Mouse (Mus musculus) urinary bladder, postnatal 4 days (tissue): ENCODE results near the gene Rbp1.

Experiments
- DNase-seq, 2 experiments: peaks; one replicate each; pipeline ENCODE4 v3.0.0; 2021 to 2022; ENCODE audit warnings: low spot score in 2 of 2

Gene Rbp1

GRCm38 (mm10) chr9:98424725-98425210 is 2.0 kb downstream of the Rbp1 start:
- DNase-seq, result peak; percentile 67 to 73

- no peak for DNase-seq
These were observed 2.7 kb downstream of the Rbp1 start for GRCm38 (mm10) chr9:98425351-98425880.

DNA sequence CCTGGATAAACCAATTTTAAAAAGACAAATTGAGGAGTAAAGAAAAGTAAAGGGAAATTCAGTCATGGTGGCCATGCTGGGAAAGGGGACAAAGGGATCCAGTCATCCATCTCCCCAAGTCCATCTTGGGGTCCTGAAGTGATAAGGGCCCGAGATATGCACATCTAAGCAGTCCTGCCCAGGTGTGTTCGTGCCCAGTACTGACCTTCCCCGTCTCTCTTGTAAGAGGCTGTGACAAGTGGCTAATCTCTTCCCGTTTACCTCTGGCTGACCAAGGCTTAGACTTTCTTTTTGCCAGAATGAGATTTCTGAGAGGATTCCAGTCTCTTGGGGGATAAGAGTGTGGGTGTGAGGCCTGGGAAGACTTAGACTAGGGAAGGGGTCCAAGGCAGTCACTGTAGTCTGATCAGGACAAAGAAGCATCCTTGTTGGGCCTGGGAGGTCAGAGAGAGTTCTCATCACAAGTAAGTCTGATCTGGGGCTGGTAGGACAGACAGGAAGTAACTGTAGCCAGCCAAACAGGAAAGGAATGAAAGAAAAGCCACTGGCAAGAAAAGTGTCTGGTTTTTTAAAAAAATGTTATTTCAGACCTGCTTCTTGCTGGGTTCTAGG is 5.3 kb downstream of the Rbp1 start:
- no peak for DNase-seq

- peak in 1 of 2 experiments; percentile 61 for DNase-seq
These were observed 6.0 kb downstream of the Rbp1 start for GRCm38 (mm10) chr9:98428783-98429182.

DNA sequence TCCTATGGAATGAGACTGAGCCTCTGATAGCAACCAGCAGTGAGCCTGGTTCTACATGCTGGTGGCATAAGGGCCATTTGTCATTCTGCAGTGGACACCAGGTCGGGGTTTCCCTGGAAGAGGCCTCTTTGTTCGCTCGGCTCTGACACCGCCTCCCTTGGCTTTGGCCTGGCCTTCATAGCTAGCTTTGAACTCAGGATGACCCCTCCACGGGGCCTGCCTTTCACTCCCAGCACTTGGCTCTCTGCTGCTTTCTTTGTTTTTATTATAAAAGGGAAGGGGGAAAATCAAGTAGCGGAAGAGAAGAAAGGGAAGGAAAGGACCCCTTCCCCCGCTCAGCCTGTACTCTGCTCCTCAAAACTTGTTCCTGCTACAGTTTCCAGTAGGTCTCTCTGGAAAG is 7.0 kb downstream of the Rbp1 start:
- DNase-seq, result peak in 1 of 2 experiments; percentile 49

- DNase-seq, result no peak
These were observed 7.8 kb downstream of the Rbp1 start for GRCm38 (mm10) chr9:98430528-98430927.

GRCm38 (mm10) chr9:98433021-98433420 is 10.3 kb downstream of the Rbp1 start:
- DNase-seq, result no peak

DNA sequence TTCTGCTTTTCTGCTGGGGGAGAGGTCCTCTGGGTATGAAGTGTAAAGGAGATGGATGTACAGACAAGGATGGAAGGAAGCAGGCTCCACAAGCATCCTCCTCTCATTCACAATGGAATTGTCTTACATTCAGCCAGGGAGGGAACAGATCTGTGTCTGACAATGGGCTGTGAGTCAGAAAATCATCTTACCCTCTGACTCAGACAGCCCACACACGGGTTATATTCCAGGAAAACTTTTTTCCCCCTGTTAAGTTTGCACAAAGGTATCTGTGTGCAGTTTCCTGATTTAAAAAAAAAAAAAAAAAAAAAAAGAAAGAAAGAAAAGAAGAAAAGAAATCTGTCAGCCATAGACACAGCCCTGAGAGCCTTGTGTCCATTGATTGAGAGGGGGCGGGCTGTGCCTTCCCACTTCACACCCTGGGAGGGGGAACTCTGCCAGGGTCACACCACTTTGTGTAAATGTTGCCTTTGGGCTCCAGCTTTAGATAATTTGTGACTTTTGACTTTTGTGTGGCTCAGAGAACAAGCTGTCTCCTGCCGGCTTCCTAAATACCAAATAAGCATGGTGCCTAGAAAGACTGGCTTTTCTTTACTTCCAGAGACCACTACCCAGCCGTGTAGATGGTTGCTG is 11.3 kb downstream of the Rbp1 start:
- DNase-seq, result no peak

DNA sequence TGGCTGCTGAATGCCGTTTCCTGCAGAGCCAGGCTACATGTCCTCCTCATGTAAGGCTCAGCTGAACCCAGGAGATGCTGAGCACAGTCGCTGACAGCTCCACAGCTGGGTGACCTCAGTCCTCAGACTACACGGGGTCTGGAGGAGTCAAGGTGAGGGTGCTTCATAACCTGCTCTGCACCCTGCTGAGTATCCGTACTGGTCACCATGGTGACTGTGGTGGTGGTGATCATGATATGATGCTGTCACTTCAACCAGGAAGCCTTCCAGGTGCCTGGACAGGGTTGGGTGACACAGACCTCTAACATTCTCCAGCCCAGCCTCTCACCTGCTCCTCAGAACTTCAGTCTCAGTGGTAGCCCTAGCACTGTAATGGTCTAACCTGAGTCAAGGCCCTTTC is 15.1 kb downstream of the Rbp1 start:
- DNase-seq, result no peak

GRCm38 (mm10) chr9:98439091-98439490 is 16.3 kb downstream of the Rbp1 start:
- no peak for DNase-seq

- DNase-seq, result no peak
These were observed 19.9 kb downstream of the Rbp1 start for GRCm38 (mm10) chr9:98442638-98443037.

GRCm38 (mm10) chr9:98445359-98446149 is 22.8 kb downstream of the Rbp1 start:
- no peak for DNase-seq

DNA sequence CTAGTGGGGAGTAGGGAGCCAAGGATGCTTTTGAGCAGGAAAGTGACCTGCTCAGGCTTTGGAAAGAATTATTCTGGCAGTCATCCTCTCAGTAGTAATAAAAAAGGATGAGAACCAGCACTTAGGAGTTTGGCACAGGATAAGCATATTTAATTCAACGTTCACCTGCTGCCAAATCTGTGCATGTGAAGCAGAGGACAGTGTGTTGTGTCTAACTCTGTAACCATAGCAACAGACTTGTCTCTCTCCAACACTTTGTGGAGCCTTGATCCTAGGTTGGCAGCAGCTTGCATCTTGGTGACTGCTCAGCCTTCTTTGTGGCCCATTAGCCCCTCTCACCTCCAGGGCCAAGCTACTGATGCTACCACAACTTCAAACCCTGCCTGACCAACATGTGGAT is 28.2 kb downstream of the Rbp1 start:
- DNase-seq, result no peak

GRCm38 (mm10) chr9:98466709-98467108 is 43.9 kb downstream of the Rbp1 start:
- no peak for DNase-seq

- DNase-seq, result no peak
These were observed 57.5 kb downstream of the Rbp1 start for GRCm38 (mm10) chr9:98480172-98480749.

DNA sequence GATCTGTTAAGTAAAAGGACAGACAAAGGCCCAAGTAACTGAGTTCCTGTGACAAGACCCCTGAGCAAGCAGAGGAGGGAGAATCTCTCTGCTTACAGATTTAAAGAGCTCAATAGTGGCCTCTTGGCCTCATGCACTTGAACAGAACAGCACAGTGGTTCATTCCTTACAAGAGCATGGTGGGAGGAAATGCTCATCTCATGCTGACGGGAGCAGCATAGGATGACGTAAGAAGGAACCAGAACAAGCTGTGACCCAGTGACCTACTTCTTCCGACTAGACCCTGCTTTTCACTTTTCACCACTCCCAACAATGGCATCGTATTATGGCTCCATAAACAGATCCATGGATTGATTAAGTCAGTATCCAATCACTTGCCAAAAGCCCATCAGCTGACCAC is 59.5 kb downstream of the Rbp1 start:
- no peak for DNase-seq

GRCm38 (mm10) chr9:98485020-98485419 is 62.3 kb downstream of the Rbp1 start:
- no peak for DNase-seq

- no peak for DNase-seq
These were observed 63.1 kb downstream of the Rbp1 start, which contains the start of gene Rbp2 for GRCm38 (mm10) chr9:98485815-98486214. Rbp2 (plus strand) TSS chr9:98486115.

DNA sequence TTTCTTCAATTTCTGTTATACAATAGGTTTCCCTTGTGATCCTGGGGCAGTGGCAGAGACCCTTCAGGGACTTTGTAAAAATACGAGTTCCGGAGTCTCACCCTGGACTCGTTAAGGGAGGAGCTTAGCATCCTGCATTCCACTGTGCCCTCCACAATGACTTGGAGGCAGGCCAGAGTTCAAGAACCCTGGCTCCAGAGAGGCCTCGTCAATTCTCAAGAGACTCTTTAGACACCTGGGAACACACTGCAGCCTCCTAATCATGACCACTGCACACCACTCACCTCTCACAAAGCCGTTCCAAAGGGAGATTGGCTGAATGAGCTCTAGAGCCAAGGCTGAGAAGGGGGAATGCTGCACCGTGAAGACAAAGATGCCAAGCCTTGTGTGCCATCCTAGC is 64.5 kb downstream of the Rbp1 start:
- no peak for DNase-seq

GRCm38 (mm10) chr9:98489532-98489931 is 66.8 kb downstream of the Rbp1 start:
- DNase-seq, result no peak

GRCm38 (mm10) chr9:98490128-98490527 is 67.4 kb downstream of the Rbp1 start:
- no peak for DNase-seq

DNA sequence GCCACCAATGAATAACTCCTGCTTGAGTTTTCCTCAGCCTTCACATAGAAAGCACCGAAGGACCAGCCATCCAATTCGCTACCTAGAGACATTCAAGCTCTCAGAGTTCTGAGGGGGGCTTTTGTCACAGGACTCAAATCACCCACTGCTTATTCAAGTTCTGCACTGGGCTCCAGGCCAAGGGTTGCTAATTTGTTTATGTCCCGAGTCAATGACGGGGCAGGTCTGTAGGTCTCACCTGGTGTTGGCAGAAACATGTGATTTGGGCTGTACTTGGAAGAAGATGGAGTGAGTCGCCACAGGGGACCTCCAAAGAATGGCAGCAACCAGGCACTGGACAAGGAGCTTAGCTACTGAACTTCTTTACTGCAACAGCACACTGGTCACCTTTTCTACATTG is 68.3 kb downstream of the Rbp1 start:
- no peak for DNase-seq
